Mouse (Mus musculus) left cerebral cortex, postnatal 4 days (tissue): ENCODE measurements at regions not wholly inside any gene's neighbourhood (a gene's known extent, or its start where the extent isn't known, plus 50 kb on each side); places are given as distances from the start of the nearest gene placed in this dataset.
A peak's percentile ranks its signal among the peaks of the same experiment; 100 is the strongest.

Experiments used
- DNase-seq: peaks from one replicate; pipeline ENCODE4 v3.0.0-alpha.2; 2022
- intact Hi-C: fragments of 180-260 bp; cut with DNase I; formaldehyde crosslinking; loops from one replicate; pipeline ENCODE4 v1.15.1; 2025

DNA sequence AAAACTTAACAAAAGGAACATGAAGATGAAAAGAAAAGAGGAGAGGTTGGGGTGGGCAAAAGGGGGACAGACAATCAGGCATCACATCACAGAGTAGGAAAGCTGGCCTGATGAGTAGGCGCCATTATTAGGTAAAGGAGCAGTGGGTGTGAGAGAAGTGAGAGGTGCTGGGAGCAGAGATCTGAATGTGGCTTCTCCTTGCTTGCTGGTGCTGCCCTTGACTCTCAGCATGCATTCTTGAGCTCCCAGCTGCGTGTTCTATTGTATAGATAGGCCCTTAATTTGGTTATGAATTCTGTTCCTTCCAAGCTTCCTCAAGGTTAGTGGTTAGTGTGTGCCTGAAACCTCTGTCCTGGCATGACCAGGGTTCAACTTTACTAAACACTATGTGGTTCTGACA is 115.0 kb upstream of the Paqr3 start:
- DNase-seq: no peak
- intact Hi-C loops: no loop called here

DNA sequence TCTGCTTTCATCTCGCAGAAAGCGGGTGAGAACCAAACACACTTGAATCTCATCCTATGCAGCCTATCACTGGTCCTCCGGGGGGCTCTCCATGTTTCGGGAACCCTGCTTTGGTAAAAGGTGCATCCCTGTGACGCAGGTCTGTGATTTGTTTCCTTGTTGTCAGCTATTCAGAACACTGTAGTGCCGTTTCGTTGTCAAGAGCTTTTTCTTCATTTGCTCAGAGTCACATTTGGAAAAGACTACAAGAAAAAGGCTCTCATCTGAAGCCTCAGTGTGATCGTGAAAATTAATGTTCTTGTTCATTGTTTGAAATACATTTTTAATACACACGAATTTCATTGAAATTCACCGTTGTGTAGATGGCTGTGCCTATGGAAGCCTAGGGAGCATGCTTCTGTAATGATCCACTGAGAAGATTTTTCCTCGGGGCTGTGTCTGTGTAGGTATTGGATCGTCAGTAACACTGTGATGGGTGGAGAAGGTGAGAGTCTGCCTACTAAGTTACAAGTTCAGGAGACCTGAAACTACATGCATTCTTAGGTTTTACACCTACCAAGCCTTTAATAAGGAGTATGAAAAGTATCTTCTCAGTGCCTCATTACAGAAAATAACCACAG is 112.0 kb upstream of the Paqr3 start:
- intact Hi-C loops: no loop called here
- DNase-seq: no peak

DNA sequence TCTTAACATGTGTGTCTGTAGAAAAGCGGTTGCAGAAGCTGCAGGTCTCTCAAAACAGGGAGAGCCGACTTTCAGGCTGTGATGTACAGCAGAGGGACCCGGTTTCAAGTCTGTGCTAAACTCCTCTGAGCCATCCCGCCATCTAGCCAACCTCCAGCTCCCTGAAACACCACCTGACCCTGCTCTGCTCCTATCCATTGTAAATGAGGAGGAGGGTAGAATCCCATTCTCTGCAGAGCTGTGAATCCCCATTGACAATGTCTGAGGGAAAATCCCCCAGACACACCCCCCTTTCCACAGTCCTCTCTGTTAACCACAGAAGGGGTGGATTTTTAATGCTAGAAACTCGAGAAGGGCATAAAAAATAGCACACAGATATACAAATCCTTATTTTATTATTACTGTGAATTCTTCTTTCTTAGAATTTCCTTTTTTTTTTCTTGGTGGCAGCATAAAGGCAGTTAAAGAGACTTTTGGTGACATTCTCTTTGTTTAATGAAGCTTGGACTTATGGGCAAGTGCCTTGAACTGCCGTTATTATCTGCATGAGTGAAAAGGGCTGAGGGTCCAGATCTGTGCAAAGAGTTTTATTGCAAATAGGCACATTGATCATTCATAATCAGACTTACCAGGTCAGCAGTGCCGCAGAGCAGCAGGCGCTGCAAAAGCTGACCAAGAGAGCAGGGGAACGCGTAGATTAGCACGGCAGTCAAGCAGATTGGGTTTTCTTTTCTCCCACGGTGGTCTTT is 111.3 kb upstream of the Paqr3 start:
- intact Hi-C loops: no loop called here
- no peak for DNase-seq

DNA sequence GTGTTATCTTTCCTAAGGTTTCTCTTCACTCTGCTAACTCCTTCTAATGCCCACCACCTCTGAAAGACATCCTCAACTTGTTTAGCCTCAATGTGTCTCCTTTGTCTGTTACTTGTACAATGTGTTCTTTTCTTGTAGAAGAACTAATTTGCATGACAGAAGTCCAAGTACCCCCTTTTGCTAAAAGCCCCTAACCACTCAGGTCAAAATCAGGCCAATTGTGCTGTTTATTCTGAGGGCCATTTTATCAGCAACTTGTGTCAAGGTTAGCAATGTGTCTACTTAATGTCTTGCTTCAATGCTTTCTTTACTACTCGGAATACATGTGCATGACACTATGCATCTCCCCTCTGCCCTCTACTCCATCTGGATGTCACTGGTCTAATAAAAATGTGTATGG is 107.3 kb upstream of the Paqr3 start:
- DNase-seq: no peak
- intact Hi-C loops: no loop called here

DNA sequence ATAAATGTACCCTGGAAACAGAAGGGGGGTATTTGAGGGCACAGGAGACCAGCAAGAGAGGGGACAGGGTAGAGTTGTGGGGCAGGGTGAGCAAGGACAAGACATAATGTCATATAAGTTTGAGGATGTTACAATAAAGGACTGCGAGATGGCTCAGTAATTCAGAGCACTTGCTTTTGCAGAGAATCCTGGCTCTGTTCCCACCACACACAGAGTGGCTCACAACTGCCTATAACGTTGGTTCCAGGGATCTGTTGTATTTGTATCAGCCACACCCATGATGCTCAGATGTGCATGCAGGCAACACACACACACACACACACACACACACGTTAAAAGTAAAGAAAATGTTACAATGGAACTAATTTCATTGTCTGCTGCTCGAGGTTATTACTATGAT is 94.2 kb upstream of the Paqr3 start:
- DNase-seq: no peak
- intact Hi-C loops: no loop called here

DNA sequence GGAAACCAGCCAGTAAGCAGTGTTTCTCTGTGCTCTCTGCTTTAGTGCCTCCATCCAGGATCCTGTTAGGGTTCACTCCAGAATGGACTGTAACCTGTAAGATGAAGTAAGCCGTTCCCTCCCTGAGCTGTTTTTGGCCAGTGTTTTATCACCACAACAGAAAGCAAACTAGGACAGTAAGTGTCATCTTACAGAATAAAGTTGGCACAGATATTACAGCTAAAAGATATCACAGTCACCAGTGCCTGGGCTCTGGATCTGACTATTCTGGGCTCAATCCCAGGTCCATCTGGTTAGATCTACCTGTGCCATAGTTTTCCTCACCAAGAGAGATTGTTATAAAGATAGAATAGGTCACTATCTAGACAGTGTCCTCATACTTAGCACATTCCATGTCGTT is 92.9 kb upstream of the Paqr3 start:
- intact Hi-C loops: no loop called here
- DNase-seq: no peak

DNA sequence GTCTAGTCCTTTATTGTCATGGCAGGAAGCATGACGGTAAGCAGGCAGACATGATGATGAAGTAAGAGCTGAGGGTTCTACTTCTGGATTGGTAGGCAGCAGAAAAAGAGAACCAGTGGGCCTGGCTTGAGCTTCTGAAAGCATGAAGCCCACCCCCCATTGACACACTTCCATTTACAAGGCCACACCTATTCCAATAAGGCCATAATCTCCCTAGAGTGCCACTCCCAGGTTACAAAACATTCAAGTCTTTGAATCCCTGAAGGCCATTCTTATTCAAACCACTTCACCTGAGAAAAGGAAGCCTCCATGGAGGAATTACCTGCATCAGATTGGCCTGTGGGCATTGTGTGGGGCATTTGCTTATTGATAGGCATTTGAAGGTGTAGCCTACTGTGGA is 92.2 kb upstream of the Paqr3 start:
- DNase-seq: no peak
- intact Hi-C loops: no loop called here

DNA sequence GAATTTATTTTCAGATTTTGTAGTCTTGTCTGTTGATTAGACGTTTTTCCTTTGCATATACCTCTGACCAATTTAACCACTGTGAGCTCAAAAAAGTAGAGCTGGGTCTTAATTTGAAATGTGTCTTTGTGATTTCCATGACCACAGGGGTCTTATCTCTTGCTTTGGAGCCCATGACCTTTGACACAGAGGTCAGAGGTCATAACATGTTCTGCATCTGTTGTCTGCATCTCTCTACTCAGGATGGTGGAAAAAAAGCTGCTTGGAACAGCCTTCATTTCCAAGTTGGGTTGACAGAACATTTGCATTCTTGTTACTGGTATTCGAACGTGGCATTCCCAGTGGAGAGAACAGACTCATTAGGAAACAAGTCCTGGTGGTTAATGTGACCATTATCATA is 91.2 kb upstream of the Paqr3 start:
- intact Hi-C loops: no loop called here
- DNase-seq: no peak

DNA sequence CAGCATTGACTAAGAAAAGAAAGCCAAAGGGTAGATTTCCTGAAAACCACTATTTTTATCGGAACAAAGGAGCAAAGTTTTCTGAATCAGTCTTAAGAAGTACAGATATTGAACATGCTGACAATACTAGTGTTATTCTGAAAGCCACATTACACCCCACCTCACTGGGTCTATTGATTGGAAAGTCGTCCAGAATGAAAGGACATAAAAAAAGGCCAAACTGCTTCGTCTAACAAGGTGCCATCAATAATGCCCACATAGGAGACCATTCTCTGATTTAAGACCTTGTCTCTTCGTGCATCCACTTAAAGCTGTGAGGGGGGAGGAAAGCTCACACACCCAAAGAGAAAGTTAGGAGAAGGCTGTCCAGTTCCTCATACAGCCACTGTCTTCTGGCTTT is 89.3 kb upstream of the Paqr3 start:
- DNase-seq: no peak
- intact Hi-C loops: no loop called here

DNA sequence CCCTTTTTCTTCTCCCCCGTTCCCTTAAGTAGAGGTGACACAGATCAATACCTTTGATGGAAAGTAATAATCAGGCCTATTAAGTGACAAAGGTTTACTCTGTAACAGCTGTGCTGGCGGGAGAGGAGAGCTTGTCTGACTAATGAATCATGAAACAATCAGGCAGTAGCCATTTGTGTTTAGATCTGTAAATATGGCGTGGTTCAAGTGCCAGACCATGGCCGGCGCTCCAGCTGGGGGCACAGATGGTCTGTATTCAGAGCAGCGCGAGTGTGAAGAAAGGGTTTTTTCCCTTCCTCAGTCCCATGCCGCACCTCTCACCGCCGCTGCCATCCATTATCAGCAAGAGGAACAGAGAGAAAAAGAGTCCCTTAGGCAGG is 83.9 kb upstream of the Paqr3 start:
- intact Hi-C loops: no loop called here
- peak; percentile 91 for DNase-seq

DNA sequence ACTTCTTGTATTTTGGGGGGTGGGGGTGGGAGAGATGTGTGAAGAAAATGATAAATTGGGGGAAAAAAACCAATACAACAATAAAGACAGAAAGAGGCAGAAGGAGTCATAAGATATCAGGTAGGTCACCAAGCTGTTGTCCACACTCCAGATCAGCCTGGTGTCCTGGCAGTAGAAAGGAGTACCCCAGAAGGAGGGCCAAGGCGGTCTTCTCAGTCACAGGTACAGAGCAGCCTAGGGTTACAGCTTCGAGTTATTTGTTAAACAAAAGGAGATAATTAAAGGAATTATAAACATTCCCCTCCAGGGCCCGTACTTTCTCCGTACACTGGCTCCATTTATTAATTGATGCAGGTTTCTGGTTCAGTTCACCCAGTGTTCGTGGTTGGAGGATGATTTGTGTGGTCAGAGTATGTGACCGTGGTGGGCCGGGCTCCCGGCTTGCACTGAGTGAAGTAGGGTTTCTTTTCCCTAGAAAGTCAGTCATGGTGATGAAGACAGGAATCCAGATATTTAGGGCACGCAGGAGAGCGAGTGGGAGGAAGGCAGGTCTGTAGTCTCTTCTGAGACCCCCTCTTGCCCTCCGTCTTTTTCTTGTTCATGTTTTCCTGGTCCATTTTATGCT is 83.4 kb upstream of the Paqr3 start:
- peak; percentile 32 for DNase-seq
- intact Hi-C loops: no loop called here

DNA sequence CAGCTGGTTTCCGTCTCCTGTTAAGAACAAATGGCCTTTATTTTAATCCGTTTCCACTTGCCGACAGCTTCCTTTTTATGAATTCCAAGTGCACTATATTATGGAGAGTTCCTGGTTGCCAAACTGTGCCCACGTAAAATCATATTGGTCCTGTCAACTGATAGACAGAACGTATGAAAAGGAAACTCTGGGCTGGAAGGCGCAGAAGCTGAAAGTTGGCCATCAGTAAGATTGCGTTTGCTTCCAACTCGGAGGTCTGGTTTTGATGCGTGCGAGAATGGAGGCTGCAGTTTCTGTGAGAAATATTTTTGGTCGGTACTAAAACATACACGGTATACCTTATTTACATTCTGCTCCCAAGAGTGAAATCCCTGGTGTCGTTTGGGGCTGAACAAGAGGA is 81.3 kb upstream of the Paqr3 start:
- intact Hi-C loops: no loop called here

DNA sequence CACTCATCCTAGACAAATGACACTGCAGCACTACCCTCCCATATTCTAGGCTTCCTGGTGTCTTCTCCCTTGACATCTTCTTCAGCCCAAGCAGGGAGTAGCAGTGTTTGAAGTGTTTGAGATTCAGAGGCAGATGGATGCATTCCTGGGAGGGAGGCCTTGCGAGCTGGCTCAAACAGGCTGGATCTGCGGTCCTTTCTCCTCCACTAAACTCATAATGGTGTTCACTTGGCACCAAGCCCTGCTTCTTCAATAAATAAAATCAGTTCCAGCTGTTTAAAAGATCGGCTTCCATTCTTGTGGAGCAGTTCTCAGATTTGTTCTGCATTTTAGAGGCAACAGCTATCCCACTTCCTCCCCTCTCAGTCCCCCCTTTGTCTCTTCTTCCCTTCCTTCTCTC is 79.3 kb upstream of the Paqr3 start:
- intact Hi-C loops: no loop called here

More for the DNA sequence above, 81.3 kb upstream of the Paqr3 start:
- no peak for DNase-seq

DNA sequence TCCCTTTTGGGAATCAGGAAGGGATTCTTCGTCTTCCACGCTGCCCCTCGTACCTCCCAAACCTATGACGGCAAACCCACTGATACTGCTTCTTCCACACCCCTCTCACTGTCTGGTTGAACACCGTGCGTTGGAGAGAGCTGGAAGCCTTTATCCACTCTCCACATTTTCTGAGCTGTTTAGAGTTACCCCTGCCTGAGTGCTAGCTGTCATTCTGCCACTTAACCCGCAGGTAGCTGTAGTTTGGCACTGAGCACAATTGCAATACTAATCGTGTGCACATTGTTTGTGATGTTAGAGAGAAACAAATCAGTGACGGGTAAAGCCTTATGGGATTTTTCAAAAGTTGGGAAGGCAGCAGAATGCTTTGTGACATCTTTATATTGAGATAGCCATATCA is 73.1 kb upstream of the Paqr3 start:
- intact Hi-C loops: no loop called here
- no peak for DNase-seq

More for the DNA sequence above, 79.3 kb upstream of the Paqr3 start:
- DNase-seq: peak; percentile 18

DNA sequence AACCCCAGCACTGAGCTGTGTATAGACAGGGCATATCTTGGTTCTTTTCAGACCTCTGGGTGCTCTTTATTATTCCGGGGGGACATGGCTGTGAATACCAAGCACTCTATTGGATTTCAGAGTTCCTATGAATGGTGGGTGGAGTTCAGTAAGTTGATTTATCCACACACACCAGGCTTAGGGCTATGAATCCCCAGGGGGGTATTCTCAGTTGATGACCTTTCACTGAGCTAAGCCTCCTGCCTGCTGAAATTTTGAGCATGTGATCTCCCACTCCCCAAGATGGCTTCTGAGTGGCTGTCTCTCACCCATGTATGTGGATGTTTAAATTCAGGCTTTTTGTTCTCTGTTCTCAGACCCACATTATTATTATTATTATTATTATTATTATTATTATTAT is 69.9 kb upstream of the Paqr3 start:
- DNase-seq: no peak
- intact Hi-C loops: no loop called here

DNA sequence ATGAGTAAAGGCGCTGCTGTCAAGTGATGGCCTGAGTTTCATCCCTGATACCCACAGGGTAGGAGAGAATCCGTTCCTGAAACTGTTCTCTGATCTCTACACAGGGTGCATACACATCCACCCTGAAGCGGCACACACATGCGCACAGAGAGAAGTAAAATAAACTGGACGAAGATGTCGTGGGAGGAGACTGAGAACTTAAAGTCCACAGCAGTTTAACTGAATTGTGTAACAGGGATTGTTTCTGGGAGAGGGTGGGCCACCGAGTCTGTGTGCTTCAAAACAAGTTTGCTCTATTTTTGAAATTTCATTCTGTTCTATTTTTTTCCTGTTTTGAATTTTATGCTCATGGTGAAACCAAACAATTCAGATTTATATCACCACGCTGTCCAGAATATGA is 63.0 kb upstream of the Paqr3 start:
- intact Hi-C loops: no loop called here
- DNase-seq: no peak

DNA sequence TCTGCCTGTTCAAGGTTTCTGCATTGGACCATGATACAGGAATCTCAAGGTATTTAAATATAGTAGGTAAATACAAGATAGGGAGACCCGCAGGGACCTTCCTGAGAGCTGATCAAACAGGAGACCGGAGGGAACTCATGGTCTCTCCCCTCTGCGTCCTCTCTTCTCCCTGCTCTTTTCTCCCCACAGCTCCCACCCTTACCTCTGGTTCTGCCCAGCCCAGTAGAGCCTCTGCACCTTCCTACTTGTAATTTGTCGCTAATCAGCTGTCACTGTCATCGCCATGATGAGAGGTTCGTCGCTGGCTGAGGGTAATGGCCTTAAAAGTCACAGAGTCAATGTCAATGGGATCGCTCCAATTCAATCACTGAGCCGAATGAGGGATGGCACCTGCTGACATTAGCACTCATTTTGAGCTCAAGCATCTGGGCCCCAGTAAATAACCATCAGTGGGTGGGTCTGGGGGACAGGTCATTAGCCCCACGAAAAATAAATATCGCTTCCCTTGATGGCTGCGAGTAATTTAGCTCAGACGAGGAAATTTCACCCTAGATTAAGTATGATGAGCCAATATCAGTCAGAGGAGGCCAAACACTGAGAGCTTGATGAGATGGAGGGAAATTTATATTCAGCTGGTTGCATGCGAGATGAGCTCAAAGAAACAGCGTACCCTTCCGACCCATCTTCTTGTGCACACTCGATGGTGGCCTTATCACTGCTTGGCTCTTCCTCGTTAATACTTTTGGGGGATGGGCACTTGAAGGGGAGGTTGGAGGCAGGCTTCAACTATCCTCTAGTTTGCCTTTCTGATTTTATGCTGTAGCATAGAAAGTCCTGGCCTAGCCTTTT is 56.2 kb upstream of the Paqr3 start:
- intact Hi-C loops: no loop called here
- DNase-seq: no peak

DNA sequence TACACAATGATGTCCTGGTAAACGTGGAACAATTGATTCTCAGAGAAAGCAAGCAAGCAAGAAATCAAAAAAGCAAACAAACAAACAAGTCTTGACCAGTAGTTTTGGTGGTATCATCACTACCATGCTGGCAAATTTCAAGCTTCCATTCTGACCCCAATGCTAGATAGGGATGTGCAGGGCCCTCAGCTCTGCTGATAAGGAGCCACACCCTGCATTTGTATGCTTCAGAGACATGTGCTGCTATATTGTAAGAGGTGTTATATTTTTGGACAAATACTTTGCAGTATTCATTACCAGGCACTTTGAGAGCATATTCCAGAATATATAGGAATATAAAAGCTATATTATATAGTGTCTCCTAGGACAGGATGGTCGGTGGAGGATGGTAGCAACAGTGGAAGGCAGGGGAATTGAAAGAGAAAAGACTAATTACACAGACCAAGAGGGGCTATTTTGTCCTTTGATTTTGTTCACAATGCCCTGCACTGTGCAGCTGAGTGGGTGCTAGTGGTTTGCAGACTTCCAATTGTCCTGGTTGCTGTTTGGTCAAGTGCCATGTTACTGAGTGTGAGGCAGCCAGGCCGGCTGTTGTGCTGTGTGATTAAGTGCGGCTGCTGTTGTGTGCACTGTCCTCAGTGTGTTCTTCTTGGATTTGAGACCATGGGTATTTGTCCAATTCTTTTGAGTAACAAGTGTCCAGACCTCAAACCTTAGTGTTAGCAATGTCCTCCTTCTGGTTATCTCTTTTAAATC is 54.9 kb upstream of the Paqr3 start:
- peak; percentile 23 for DNase-seq
- intact Hi-C loops: no loop called here
